Mouse (Mus musculus) liver, postnatal 0 days (tissue): ENCODE measurements at regions not wholly inside any gene's neighbourhood (a gene's known extent, or its start where the extent isn't known, plus 50 kb on each side); places are given as distances from the start of the nearest gene placed in this dataset.

ENCODE experiments used
- ATAC-seq: fragments of 200-750 bp; cut with Nextera tagmentation; 2 replicates; pipeline ENCODE4 v1.8.0; 2017; ENCODE audit warnings: mild to moderate bottlenecking, moderate library complexity
- DNase-seq: peaks from one replicate; pipeline ENCODE4 v3.0.0-alpha.2; 2016
- H3K27ac ChIP-seq: fragments of 300-500 bp; sonication (generic); 2 replicates; pipeline ENCODE4 v1.5.1; 2014; ENCODE audit warnings: antibody characterized with exemption, moderate library complexity, mild to moderate bottlenecking, low read depth
- H3K27me3 ChIP-seq: fragments of 300-500 bp; sonication (generic); 2 replicates; pipeline ENCODE4 v1.6.1; 2014; ENCODE audit warnings: low read length, control low read depth, mixed read lengths; ENCODE audit not compliant: insufficient read depth
- H3K36me3 ChIP-seq: fragments of 300-500 bp; sonication (generic); replicated peaks from 2 replicates; pipeline ENCODE4 v1.6.1; 2014; ENCODE audit warnings: mild to moderate bottlenecking, control low read depth, low read length, moderate library complexity, mixed read lengths; ENCODE audit not compliant: insufficient read depth
- H3K4me1 ChIP-seq: fragments of 300-500 bp; sonication (generic); 2 replicates; pipeline ENCODE4 v1.6.1; 2014; ENCODE audit warnings: antibody characterized with exemption, mild to moderate bottlenecking, control low read depth; ENCODE audit not compliant: insufficient read depth
- H3K4me2 ChIP-seq: fragments of 300-500 bp; sonication (generic); 2 replicates; pipeline ENCODE4 v1.6.1; 2014; ENCODE audit warnings: low read depth, mild to moderate bottlenecking, low read length, moderate library complexity, mixed read lengths
- H3K4me3 ChIP-seq: fragments of 300-500 bp; sonication (generic); 2 replicates; pipeline ENCODE4 v1.5.1; 2014; ENCODE audit warnings: low read depth, low read length
- H3K9ac ChIP-seq: fragments of 300-500 bp; sonication (generic); replicated peaks from 2 replicates; pipeline ENCODE4 v1.6.1; 2014; ENCODE audit warnings: mild to moderate bottlenecking, moderate library complexity
- H3K9me3 ChIP-seq: fragments of 300-500 bp; sonication (generic); 2 replicates; pipeline ENCODE4 v1.6.1; 2016; ENCODE audit warnings: mild to moderate bottlenecking, control low read depth, low read length, mixed read lengths
- CTCF ChIP-seq: sonication (generic); IDR thresholded peaks from 2 replicates; pipeline ENCODE4 v1.5.1; 2016; ENCODE audit warnings: antibody characterized with exemption, low read depth
- EP300 ChIP-seq: IDR thresholded peaks from 2 replicates; pipeline ENCODE4 v1.6.1; 2016; ENCODE audit warnings: antibody characterized with exemption, low read depth, mild to moderate bottlenecking
- WGBS: fragments of 180-500 bp; shearing (Covaris S2); extraction: QIAGEN DNeasy Blood & Tissue Kit; methylation state at CpG from one replicate; pipeline ENCODE4 v1.1.7; 2014; ENCODE audit not compliant: insufficient replicate concordance; 5-methylcytosine and 5-hydroxymethylcytosine counted together

DNA sequence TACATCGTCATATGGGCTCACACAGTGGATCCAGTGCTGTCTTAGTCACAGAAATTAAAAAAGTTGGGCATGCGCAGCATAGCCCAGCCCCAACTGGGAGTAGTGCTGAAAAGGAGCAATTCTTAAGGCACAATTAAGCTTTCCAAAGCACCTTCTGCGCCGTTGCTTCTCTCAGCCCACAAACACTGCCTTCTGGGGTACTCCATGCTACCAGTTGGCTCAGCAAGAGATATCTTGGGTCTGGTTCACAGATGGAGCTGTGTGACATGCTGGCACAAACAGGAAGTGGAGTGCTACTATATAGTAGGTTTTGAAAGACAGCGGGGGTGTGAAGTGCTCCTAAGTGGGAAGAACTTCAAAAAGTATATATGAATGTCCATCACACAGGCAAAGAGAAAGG lies 185.0 kb upstream of the Gcfc2 start:
- Histone ChIP-seq H3K4me2 (no peak overlapping the region), H3K9ac (no peak overlapping the region), H3K27ac (no peak overlapping the region), H3K4me1 (no peaks in the 10 kb centered on the region), H3K4me3 (no peak overlapping the region), H3K9me3 (no peaks in the 10 kb centered on the region), H3K27me3 (no peaks in the 10 kb centered on the region), H3K36me3 (no peaks in the 10 kb centered on the region)
- DNase-seq: no peak
- TF ChIP-seq EP300 (no peak), CTCF (no peak)
- no peak for ATAC-seq
- 81% methylated on average over 5 of the region's 5 CpGs for WGBS

DNA sequence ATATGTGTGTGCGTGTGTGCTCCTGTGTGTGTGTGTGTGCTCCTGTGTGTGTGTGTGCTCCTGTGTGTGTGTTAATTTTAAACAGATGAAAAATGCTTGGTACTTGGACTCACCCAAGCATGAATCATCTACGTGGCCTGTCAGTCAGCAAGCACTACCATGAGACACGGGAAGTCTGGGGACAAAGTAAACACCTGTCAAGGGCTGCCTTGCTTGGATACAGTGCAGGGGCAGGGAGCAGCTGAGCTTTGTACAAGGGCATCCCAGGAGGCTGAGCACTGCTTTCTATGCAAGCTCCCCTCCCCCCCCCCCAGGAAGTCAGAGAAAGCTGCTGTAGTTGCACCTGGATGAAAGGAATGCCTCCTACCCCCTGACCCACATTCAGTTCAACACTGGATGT lies 173.8 kb upstream of the Gcfc2 start:
- Histone ChIP-seq H3K27me3 (no peaks in the 10 kb centered on the region), H3K4me2 (no peak overlapping the region), H3K4me3 (no peak overlapping the region), H3K36me3 (no peaks in the 10 kb centered on the region), H3K9ac (no peak overlapping the region), H3K27ac (no peak overlapping the region), H3K4me1 (no peaks in the 10 kb centered on the region), H3K9me3 (no peaks in the 10 kb centered on the region)
- ATAC-seq: no peak
- no peak for DNase-seq
- WGBS: 56% methylated on average over 3 of the region's 3 CpGs
- no peak for TF ChIP-seq EP300
- TF ChIP-seq CTCF: no peak

DNA sequence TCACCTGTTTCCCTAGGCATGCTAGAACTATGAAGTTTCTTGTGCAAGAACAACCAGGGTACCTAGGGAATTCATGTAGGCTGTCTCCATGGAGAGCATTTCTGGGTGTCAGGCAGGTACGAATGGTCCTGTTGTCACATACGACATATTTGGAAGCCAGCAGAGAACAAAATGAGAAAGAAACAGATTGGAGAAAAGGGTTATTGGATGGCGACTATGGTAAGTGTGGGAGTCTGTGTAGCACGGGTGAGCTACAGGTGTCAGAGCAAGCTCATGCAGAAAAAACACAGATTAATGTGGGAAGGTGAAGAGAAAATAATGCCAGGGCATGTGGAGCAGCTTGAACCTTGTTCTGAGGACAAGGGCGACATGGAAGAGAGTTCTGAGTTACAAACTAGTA lies 171.8 kb upstream of the Gcfc2 start:
- Histone ChIP-seq H3K4me1 (no peaks in the 10 kb centered on the region), H3K9ac (no peak overlapping the region), H3K27ac (no peak overlapping the region), H3K4me2 (no peak overlapping the region), H3K4me3 (no peak overlapping the region), H3K36me3 (no peaks in the 10 kb centered on the region), H3K9me3 (no peaks in the 10 kb centered on the region), H3K27me3 (no peaks in the 10 kb centered on the region)
- ATAC-seq: no peak
- TF ChIP-seq EP300 (no peak), CTCF (no peak)
- DNase-seq: no peak
- 81% methylated on average over 5 of the region's 5 CpGs for WGBS

DNA sequence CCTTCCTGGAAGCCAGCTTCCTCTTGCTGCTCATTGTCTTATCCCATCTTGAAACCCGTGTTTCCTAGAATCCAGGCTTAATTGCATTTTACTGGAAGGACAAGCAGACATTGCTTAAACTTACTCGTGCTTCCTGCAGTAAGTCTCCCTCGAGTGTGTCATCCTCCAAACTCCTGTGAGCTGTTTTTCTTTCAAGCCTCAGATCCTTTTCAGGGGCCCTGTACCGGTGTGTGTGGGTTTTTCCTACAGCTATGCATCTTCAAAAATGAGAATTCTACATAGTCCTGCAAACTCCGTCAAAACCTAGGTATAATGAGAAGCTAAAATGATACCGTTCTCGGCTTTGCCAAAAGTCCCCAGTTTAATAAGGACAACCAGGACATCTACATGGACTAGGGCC lies 167.2 kb upstream of the Gcfc2 start:
- ATAC-seq: no peak
- no peak overlapping the region for H3K9ac ChIP-seq
- no peaks in the 10 kb centered on the region for H3K27me3 ChIP-seq
- H3K27ac ChIP-seq: no peak overlapping the region
- no peak overlapping the region for H3K4me3 ChIP-seq
- WGBS: 70% methylated on average over 7 of the region's 7 CpGs
- H3K4me2 ChIP-seq: no peak overlapping the region
- no peak for DNase-seq
- no peaks in the 10 kb centered on the region for H3K9me3 ChIP-seq
- no peaks in the 10 kb centered on the region for H3K36me3 ChIP-seq
- H3K4me1 ChIP-seq: no peaks in the 10 kb centered on the region
- TF ChIP-seq EP300 (no peak), CTCF (no peak)

DNA sequence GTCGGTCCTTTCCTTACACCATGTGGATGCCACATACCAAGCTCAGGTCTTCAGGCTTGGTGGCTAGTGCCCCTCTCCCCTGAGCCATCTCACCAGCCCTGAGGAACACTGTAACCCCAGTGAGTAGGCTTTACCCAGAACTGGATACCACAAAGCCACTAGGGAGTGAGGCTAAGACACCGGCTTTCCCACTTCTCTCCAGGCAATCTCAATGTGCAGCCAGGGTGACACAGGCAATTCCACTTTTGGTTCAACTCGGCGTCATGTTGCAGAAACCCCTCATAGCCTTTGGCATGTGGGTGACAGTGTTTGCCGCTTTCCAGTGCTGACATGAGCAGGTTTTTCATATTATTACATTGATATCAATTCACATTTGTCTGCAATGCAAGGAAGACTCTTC lies 164.6 kb upstream of the Gcfc2 start:
- Histone ChIP-seq H3K9me3 (no peaks in the 10 kb centered on the region), H3K27ac (no peak overlapping the region), H3K4me3 (no peak overlapping the region), H3K36me3 (no peaks in the 10 kb centered on the region), H3K4me1 (no peaks in the 10 kb centered on the region), H3K4me2 (no peak overlapping the region), H3K9ac (no peak overlapping the region), H3K27me3 (no peaks in the 10 kb centered on the region)
- WGBS: 76% methylated on average over 5 of the region's 5 CpGs
- TF ChIP-seq EP300 (no peak), CTCF (no peak)
- DNase-seq: no peak
- no peak for ATAC-seq

DNA sequence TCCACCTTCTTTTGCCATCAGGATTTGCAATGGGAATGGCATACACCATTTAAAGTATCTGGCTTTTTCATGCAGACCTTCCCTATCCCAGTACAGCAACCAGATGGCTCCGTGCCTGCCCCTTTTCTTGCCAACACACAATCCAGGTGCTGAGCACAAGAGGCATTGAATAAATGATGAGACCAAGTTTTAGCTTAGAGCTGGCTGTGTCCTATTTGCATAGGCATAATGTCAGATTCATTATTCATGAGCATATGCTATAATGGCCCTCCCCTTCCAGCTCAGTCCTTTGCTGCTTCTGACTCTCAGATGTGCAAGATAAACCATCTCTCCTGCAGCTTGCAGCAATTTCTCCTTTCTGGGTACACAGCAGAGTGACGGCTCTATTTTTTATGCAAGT lies 163.3 kb upstream of the Gcfc2 start:
- Histone ChIP-seq H3K4me1 (no peaks in the 10 kb centered on the region), H3K27ac (no peak overlapping the region), H3K4me3 (no peak overlapping the region), H3K27me3 (no peaks in the 10 kb centered on the region), H3K4me2 (no peak overlapping the region), H3K9ac (no peak overlapping the region), H3K36me3 (no peaks in the 10 kb centered on the region), H3K9me3 (no peaks in the 10 kb centered on the region)
- no peak for ATAC-seq
- WGBS: 68% methylated on average over 2 of the region's 2 CpGs
- DNase-seq: no peak
- TF ChIP-seq EP300 (no peak), CTCF (no peak)

DNA sequence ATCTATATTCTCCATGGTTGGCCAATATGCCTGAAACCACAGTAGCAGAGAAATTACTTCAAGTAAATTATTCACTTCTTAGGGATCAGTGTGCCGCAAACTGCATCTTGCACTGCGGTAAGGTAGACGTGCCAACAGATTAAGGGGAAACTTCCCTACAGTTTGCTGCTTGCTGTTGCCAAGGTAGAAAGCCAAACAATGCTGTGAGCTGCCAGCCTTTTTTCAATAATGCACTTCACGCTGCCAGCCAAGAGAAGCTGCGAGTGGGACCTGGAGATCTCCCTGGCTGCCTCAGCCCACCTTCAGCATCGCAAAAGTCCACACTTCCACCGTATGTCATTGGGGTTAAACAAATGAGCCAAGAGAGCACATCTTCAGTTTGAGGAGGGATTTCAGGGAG lies 157.6 kb upstream of the Gcfc2 start:
- Histone ChIP-seq H3K4me1 (no peaks in the 10 kb centered on the region), H3K4me2 (no peak overlapping the region), H3K4me3 (no peak overlapping the region), H3K36me3 (no peaks in the 10 kb centered on the region), H3K27me3 (no peaks in the 10 kb centered on the region), H3K9me3 (no peaks in the 10 kb centered on the region), H3K27ac (no peak overlapping the region), H3K9ac (no peak overlapping the region)
- DNase-seq (no peak), ATAC-seq (no peak)
- TF ChIP-seq CTCF: no peak
- TF ChIP-seq EP300: no peak
- WGBS: 85% methylated on average over 7 of the region's 7 CpGs
